ENCODE assay signal across 9 mouse cellular contexts in the genomic region with DNA sequence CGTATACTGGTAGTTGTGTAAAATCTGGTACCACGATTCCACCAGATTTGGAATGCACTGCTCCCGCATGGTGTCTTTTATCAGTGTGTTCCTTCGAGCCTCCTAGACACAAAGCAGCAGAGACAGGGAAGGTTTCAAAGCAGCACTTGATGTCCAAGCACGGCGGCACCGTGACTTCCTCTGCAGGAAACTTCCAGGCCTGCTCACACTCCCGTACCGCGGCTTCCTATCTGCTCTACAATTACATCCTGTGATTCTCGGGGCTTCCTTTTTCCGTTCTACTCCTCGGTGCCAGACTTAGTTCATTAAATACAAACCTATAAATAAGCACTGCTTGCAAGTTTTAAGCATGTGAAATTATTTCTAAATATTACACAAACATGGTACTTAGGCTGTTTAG. TPM values are rescaled to one million over a fixed set of nuclear protein-coding genes. Genes with fewer than 3 reads are reported as not detected.
DNase-seq lines count a peak whose midpoint lies in the region; ATAC-seq and TF ChIP-seq lines count a peak whose summit lies in the region.
"Had no signal": no experiment of that assay in that cellular context is flagged by ENCODE, and none has a peak within 500 bp of the region (broad histone marks: within the 10 kb centered on the region; RNA-seq: fewer than 3 reads in every experiment).

No protein-coding gene starts in this region.

- H3K9ac ChIP-seq in midbrain, postnatal 0 days (replicated peaks; ENCODE audit: low read length, poor library complexity, severe bottlenecking) = no peak overlapping the region
- H3K9ac ChIP-seq: liver, embryonic 15.5 days; neural tube, embryonic 13.5 days had no signal

- H3K9me3 ChIP-seq in midbrain, postnatal 0 days (ENCODE audit: low read length) = no peaks in the 10 kb centered on the region
- H3K9me3 ChIP-seq: liver, embryonic 15.5 days; neural tube, embryonic 13.5 days had no signal

- H3K4me3 ChIP-seq in midbrain, postnatal 0 days (ENCODE audit: low read depth, low read length) = no peak overlapping the region
- H3K4me3 ChIP-seq: liver, embryonic 15.5 days; neural tube, embryonic 13.5 days had no signal

- H3K4me1 ChIP-seq in midbrain, postnatal 0 days (ENCODE audit: insufficient read depth, low read length) = no peaks in the 10 kb centered on the region
- H3K4me1 ChIP-seq: liver, embryonic 15.5 days; neural tube, embryonic 13.5 days had no signal

- peaks cover 57% of the 10 kb centered on the region for H3K36me3 ChIP-seq in midbrain, postnatal 0 days (ENCODE audit: insufficient read depth, low read length)

- peak; percentile 60 for ATAC-seq in common myeloid progenitor, adult 5-6 weeks (replicated peaks; ENCODE audit: low read depth, poor library complexity, severe bottlenecking)
- ATAC-seq in midbrain, postnatal 0 days (ENCODE audit: low FRiP score) = no peak

- no peak for TF ChIP-seq CTCF in midbrain, postnatal 0 days (IDR thresholded peaks at IDR 0.05)

- intact Hi-C loops in left cerebral cortex, postnatal 25 days (cut with DNase I) = no loop called here

- peak; percentile 73 for DNase-seq in heart, adult 8-10 months (ENCODE audit: low spot score)
- DNase-seq in kidney, adult 9 months = peak; percentile 62
- DNase-seq in lung, postnatal 10 days = peak; percentile 64
- no peak for DNase-seq in thymus, postnatal 14 days
- no peak for DNase-seq in left cerebral cortex, postnatal 25 days (ENCODE audit: low spot score in 2 of 2)
- DNase-seq in midbrain, postnatal 0 days (ENCODE audit: low spot score) = no peak

- H3K27ac ChIP-seq in midbrain, postnatal 0 days (ENCODE audit: low read depth, low read length) = no peak overlapping the region
- H3K27ac ChIP-seq: liver, embryonic 15.5 days; neural tube, embryonic 13.5 days had no signal

- H3K4me2 ChIP-seq in midbrain, postnatal 0 days (ENCODE audit: low read depth, low read length, poor library complexity, severe bottlenecking) = no peak overlapping the region
- H3K4me2 ChIP-seq: liver, embryonic 15.5 days; neural tube, embryonic 13.5 days had no signal

- no peaks in the 10 kb centered on the region for H3K27me3 ChIP-seq in midbrain, postnatal 0 days (ENCODE audit: insufficient read depth, low read length)
- H3K27me3 ChIP-seq: liver, embryonic 15.5 days; neural tube, embryonic 13.5 days had no signal

- 90% methylated on average over 13 of the region's 13 CpGs for WGBS in midbrain, postnatal 0 days

RNA-seq across cellular contexts. Expression of a gene that starts 12.6 kb away (rescaled TPM):
- total RNA-seq in common myeloid progenitor, adult 5-6 weeks (2017) = 88.8 and 127 TPM in 2 replicates
- 10 to 100 TPM; 29.2 to 31.6 (median 31.1) TPM for total RNA-seq in heart, adult 8-10 months (2022)
- total RNA-seq in left cerebral cortex, postnatal 25 days (2021) = 10 to 100 TPM; 58.5 to 69.1 TPM
- 101 and 111 TPM in 2 replicates for total RNA-seq in midbrain, postnatal 0 days (2014; rRNA removed)
- polyA plus RNA-seq in midbrain, postnatal 0 days (2015; fragmentation: Nextera tagmentation; extraction: Ambion mirVana) = 26.0 and 26.6 TPM in 2 replicates

RNA-seq across cellular contexts. Expression of a gene that starts 27.0 kb away (rescaled TPM):
- 44.6 and 73.4 TPM in 2 replicates for total RNA-seq in common myeloid progenitor, adult 5-6 weeks (2017)
- 10 to 100 TPM; 12.0 to 17.2 (median 16.2) TPM for total RNA-seq in heart, adult 8-10 months (2022)
- total RNA-seq in left cerebral cortex, postnatal 25 days (2021) = 10 to 100 TPM; 46.1 to 49.4 TPM
- total RNA-seq in midbrain, postnatal 0 days (2014; rRNA removed) = 16.5 and 29.2 TPM in 2 replicates
- polyA plus RNA-seq in midbrain, postnatal 0 days (2015; fragmentation: Nextera tagmentation; extraction: Ambion mirVana) = 24.5 and 24.8 TPM in 2 replicates

RNA-seq across cellular contexts. Expression of a gene that starts 27.8 kb away (rescaled TPM):
- total RNA-seq in common myeloid progenitor, adult 5-6 weeks (2017) = 0.05 TPM in 1 of 2 replicates, not detected in the other
- not detected for total RNA-seq in heart, adult 8-10 months (2022)
- total RNA-seq in left cerebral cortex, postnatal 25 days (2021) = under 1 TPM; 0.11 to 0.32 TPM
- 0.44 and 0.61 TPM in 2 replicates for total RNA-seq in midbrain, postnatal 0 days (2014; rRNA removed)
- 0.42 and 0.43 TPM in 2 replicates for polyA plus RNA-seq in midbrain, postnatal 0 days (2015; fragmentation: Nextera tagmentation; extraction: Ambion mirVana)
- polyA plus RNA-seq: liver, embryonic 15.5 days had no signal

Comparison
In these comparisons a context has a peak if more than half of its experiments do, and no peak if none do; other contexts are left out.
1. DNase-seq: peak in heart, adult 8-10 months (single experiment), kidney, adult 9 months (single experiment) and lung, postnatal 10 days (single experiment); none in thymus, postnatal 14 days (single experiment), left cerebral cortex, postnatal 25 days (0 of 2) and midbrain, postnatal 0 days (single experiment).